Mouse (Mus musculus) intestine, postnatal 0 days (tissue): Measurements from ENCODE around the gene Itpkb. TPM values are rescaled to one million over a fixed set of nuclear protein-coding genes. Genes with fewer than 3 reads are reported as not detected.

Experiments
- ATAC-seq: fragments of 200-750 bp; cut with Nextera tagmentation; 2 replicates; pipeline ENCODE4 v1.8.0; 2017; ENCODE audit warnings: mild to moderate bottlenecking, moderate TSS enrichment, moderate library complexity
- H3K27ac ChIP-seq: fragments of 300-500 bp; sonication (generic); 2 replicates; pipeline ENCODE4 v1.5.1; 2014; ENCODE audit warnings: mild to moderate bottlenecking, low read depth, low read length, moderate library complexity
- H3K27me3 ChIP-seq: fragments of 300-500 bp; sonication (generic); replicated peaks from 2 replicates; pipeline ENCODE4 v1.6.1; 2014; ENCODE audit warnings: low read length, mixed read lengths; ENCODE audit not compliant: control insufficient read depth, insufficient read depth
- H3K36me3 ChIP-seq: fragments of 300-500 bp; sonication (generic); 2 replicates; pipeline ENCODE4 v1.6.1; 2014; ENCODE audit warnings: mild to moderate bottlenecking, moderate library complexity; ENCODE audit not compliant: control insufficient read depth, insufficient read depth
- H3K4me1 ChIP-seq: fragments of 300-500 bp; sonication (generic); replicated peaks from 2 replicates; pipeline ENCODE4 v1.6.1; 2014; ENCODE audit warnings: antibody characterized with exemption, low read length, mixed read lengths; ENCODE audit not compliant: control insufficient read depth, insufficient read depth
- H3K4me2 ChIP-seq: fragments of 300-500 bp; sonication (generic); replicated peaks from 2 replicates; pipeline ENCODE4 v1.6.1; 2014; ENCODE audit warnings: low read depth, mild to moderate bottlenecking, moderate library complexity
- H3K4me3 ChIP-seq: fragments of 300-500 bp; sonication (generic); 2 replicates; pipeline ENCODE4 v1.5.1; 2014; ENCODE audit warnings: low read depth, low read length
- H3K9ac ChIP-seq: fragments of 300-500 bp; sonication (generic); 2 replicates; pipeline ENCODE4 v1.6.1; 2014; ENCODE audit warnings: mild to moderate bottlenecking, low read depth, low read length
- H3K9me3 ChIP-seq: fragments of 300-500 bp; sonication (generic); 2 replicates; pipeline ENCODE4 v1.6.1; 2016; ENCODE audit warnings: mixed run types; ENCODE audit not compliant: control insufficient read depth
- CTCF ChIP-seq: sonication (generic); IDR thresholded peaks from 2 replicates; pipeline ENCODE4 v1.5.1; 2016; ENCODE audit warnings: low read depth, mild to moderate bottlenecking, control low read depth, antibody characterized with exemption, moderate library complexity
- WGBS: fragments of 180-500 bp; shearing (Covaris S2); extraction: QIAGEN DNeasy Blood & Tissue Kit; methylation state at CpG from one replicate; pipeline ENCODE4 v1.1.7; 2014; 5-methylcytosine and 5-hydroxymethylcytosine counted together
- polyA plus RNA-seq: library from polyadenylated mRNA; unstranded; fragments of >200 nt; fragmentation: Nextera tagmentation; extraction: Ambion mirVana; gene quantifications from 2 replicates; pipeline ENCODE4 v1.2.1, GENCODE M21; 2015

Itpkb gene
- polyA plus RNA-seq, 1 experiment from 2014 or later, result 2.3 TPM

DNA sequence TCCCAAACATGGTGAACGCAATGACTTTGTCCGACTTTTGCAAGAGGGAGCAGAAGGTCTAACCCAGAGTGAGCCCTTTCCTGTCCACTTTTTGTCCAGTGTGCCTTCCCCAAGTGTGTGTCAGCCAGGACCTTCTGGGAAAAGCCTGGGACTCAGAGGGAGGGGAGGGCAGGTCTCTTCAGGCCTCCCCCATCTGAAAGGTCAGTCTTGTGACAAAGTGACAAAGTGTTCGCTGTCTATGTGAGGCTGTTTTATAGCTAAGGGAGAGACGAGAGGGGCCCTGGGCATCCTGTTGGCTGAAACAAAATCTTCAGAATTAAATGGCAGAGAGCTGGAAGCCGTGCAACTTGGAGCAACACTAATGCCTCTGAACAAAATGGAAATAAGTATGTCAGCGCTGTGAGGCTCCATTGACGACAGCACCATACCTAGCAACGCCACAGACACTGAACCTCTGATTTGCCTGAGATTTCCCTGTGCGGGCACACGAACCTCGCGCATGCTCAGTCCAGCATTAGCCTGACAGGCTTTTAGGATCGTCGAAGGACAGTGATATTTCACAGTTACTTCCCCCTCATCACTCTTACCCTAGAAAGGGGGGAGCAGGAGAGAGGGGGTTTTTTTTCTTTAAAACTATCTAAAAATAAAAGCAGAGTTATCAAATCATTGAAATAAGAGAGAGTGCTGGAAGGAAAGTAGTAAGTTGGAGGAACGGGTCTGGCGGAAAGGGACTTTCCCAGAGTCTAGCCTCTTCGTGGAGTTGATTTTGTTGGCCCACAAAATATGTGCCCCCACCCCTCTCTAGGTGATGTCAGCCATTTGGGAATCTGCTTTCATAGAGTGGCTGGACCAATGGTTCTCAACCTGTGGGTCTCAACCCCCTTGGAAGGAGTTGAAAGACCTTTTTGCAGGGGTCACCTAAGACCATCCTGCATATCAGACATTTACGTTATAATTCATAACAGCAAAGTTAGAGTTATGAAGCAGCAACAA lies 77.7 kb downstream of the Itpkb start:
- H3K36me3 ChIP-seq, result peaks cover 3% of the 10 kb centered on the region; the same call in 1 of the 2 replicates
- H3K4me2 ChIP-seq, result no peak overlapping the region
- no peak for TF ChIP-seq CTCF
- no peak for ATAC-seq
- no peak overlapping the region for H3K9ac ChIP-seq
- no peaks in the 10 kb centered on the region for H3K27me3 ChIP-seq
- H3K4me1 ChIP-seq, result peaks cover 22% of the 10 kb centered on the region
- WGBS, result 75% methylated on average over 18 of the region's 18 CpGs
- H3K9me3 ChIP-seq, result no peaks in the 10 kb centered on the region
- no peak overlapping the region for H3K4me3 ChIP-seq
- H3K27ac ChIP-seq, result no peak overlapping the region

- 21% methylated on average over 9 of the region's 9 CpGs for whole genome bisulfite sequencing
- H3K27me3 ChIP-seq, result no peaks in the 10 kb centered on the region
- no peaks in the 10 kb centered on the region for H3K9me3 ChIP-seq
- no peak overlapping the region for H3K9ac ChIP-seq
- no peak for TF ChIP-seq CTCF
- ATAC-seq, result no peak
- H3K4me2 ChIP-seq, result no peak overlapping the region
- H3K27ac ChIP-seq, result no peak overlapping the region
- H3K4me3 ChIP-seq, result no peak overlapping the region
- peaks cover 6% of the 10 kb centered on the region for H3K36me3 ChIP-seq
- H3K4me1 ChIP-seq, result peaks cover 15% of the 10 kb centered on the region
Measured at GRCm38 (mm10) chr1:180408832-180409231, 78.5 kb downstream of the Itpkb start.

DNA sequence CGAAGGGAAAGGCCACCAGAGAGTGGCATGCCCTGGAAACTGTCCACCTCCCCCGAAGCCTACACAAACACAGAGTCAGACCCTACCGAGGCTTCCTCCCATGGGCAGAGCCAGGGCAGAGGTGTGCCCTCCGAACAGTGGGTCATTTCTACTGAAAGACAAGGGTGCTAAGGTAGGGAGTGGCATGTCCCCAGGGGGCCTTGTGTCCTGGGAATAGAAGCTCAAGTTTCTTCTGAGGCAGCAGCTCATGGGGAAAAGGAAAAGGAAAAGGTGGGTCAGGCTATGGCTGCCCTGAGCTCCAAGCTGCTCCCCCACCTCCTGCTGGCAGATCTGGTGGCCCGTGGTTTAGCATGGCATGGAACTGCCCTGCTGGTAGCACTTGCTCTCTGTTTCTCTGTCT lies 79.5 kb downstream of the Itpkb start:
- no peak overlapping the region for H3K4me2 ChIP-seq
- no peak for ATAC-seq
- H3K4me1 ChIP-seq, result peaks cover 7% of the 10 kb centered on the region
- no peaks in the 10 kb centered on the region for H3K9me3 ChIP-seq
- no peak overlapping the region for H3K27ac ChIP-seq
- no peaks in the 10 kb centered on the region for H3K27me3 ChIP-seq
- H3K9ac ChIP-seq, result no peak overlapping the region
- no peak overlapping the region for H3K4me3 ChIP-seq
- peaks cover 16% of the 10 kb centered on the region for H3K36me3 ChIP-seq
- 66% methylated on average over 5 of the region's 5 CpGs for WGBS
- no peak for TF ChIP-seq CTCF

DNA sequence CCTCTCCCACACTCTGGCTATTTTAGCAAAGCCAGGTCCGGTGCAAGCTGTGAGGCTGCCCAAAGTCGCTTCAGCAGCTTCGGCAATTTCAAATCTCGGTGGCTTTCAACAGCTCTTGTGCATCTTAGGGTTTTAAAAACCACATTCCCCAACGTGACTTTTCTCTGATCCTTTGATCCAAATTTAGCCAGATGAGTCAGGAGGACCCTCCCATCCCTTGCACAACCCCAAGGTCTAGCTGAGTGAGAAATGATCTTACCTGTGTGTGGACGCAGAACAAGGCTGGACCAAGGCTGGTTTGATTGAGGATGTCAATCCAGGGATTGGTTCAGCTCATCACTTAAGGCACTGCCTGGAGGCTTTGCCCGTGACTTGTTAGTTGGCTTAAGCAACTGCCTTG lies 80.0 kb downstream of the Itpkb start:
- Histone ChIP-seq H3K27ac (no peak overlapping the region), H3K4me2 (no peak overlapping the region), H3K4me3 (no peak overlapping the region), H3K36me3 (peaks cover 21% of the 10 kb centered on the region), H3K9me3 (no peaks in the 10 kb centered on the region), H3K4me1 (peaks cover 3% of the 10 kb centered on the region; the same call in 1 of the 2 replicates), H3K9ac (no peak overlapping the region), H3K27me3 (no peaks in the 10 kb centered on the region)
- 81% methylated on average over 7 of the region's 7 CpGs for WGBS
- ATAC-seq, result no peak
- TF ChIP-seq CTCF, result no peak

GRCm38 (mm10) chr1:180415064-180415463 lies 84.8 kb downstream of the Itpkb start:
- H3K4me2 ChIP-seq, result no peak overlapping the region
- H3K27ac ChIP-seq, result no peak overlapping the region
- no peak for ATAC-seq
- H3K9ac ChIP-seq, result no peak overlapping the region
- H3K36me3 ChIP-seq, result peaks cover 44% of the 10 kb centered on the region
- TF ChIP-seq CTCF, result no peak
- no peaks in the 10 kb centered on the region for H3K27me3 ChIP-seq
- H3K4me1 ChIP-seq, result no peaks in the 10 kb centered on the region
- H3K9me3 ChIP-seq, result no peaks in the 10 kb centered on the region
- 51% methylated on average over 4 of the region's 4 CpGs for WGBS
- no peak overlapping the region for H3K4me3 ChIP-seq

GRCm38 (mm10) chr1:180415836-180416235 lies 85.6 kb downstream of the Itpkb start:
- no peak overlapping the region for H3K4me3 ChIP-seq
- 93% methylated on average over 7 of the region's 7 CpGs for WGBS
- ATAC-seq, result no peak
- no peak overlapping the region for H3K4me2 ChIP-seq
- no peaks in the 10 kb centered on the region for H3K27me3 ChIP-seq
- H3K9me3 ChIP-seq, result no peaks in the 10 kb centered on the region
- H3K36me3 ChIP-seq, result peaks cover 44% of the 10 kb centered on the region
- no peak overlapping the region for H3K9ac ChIP-seq
- TF ChIP-seq CTCF, result no peak
- H3K27ac ChIP-seq, result no peak overlapping the region
- H3K4me1 ChIP-seq, result no peaks in the 10 kb centered on the region
